ENCODE assay signal across 8 mouse cellular contexts in genomic region chr11:115491356-115492083, GRCm38 (mm10). TPM values are rescaled to one million over a fixed set of nuclear protein-coding genes. Genes with fewer than 3 reads are reported as not detected.
DNase-seq lines count a peak whose midpoint lies in the region; ATAC-seq and TF ChIP-seq lines count a peak whose summit lies in the region.

Gene Nt5c (minus strand): TSS chr11:115491862.

- ATAC-seq in common myeloid progenitor, adult 5-6 weeks (replicated peaks; ENCODE audit: low read depth, poor library complexity, severe bottlenecking): peak; percentile 94
- peak; percentile 93 for ATAC-seq in hindbrain, embryonic 16.5 days

- peak within 1 kb of the TSS; percentile 79 for H3K27ac ChIP-seq in gastrocnemius, adult 2 months
- H3K27ac ChIP-seq in hindbrain, embryonic 16.5 days (ENCODE audit: low read depth, low read length): peak within 1 kb of the TSS; percentile 86

- peak within 1 kb of the TSS; percentile 94 for H3K4me3 ChIP-seq in gastrocnemius, adult 2 months
- H3K4me3 ChIP-seq in hindbrain, embryonic 16.5 days (ENCODE audit: low read length): peak within 1 kb of the TSS; percentile 77

- H3K4me1 ChIP-seq in hindbrain, embryonic 16.5 days (ENCODE audit: control insufficient read depth, insufficient read depth, low read depth, low read length): peaks cover 15% of the 10 kb centered on the region

- peak; percentile 77 for DNase-seq in ZHBTc4 (ENCODE audit: low read depth, low spot score)
- peak; percentile 85 for DNase-seq in gastrocnemius, adult 2 months
- peak; percentile 72 to 84 for DNase-seq in left cerebral cortex, adult 18-20 months (ENCODE audit: low spot score in 2 of 2)
- peak; percentile 87 to 89 for DNase-seq in lung, postnatal 4 days
- peak; percentile 87 for DNase-seq in retina, postnatal 1 day
- DNase-seq in thymus, postnatal 4 days: peak; percentile 86

- no peaks in the 10 kb centered on the region for H3K27me3 ChIP-seq in hindbrain, embryonic 16.5 days (replicated peaks; ENCODE audit: control insufficient read depth, insufficient read depth, low read length)

- 0 out of 2 replicates have a peak, but pooled peaks cover 5% of the 10 kb centered on the region for H3K36me3 ChIP-seq in hindbrain, embryonic 16.5 days (ENCODE audit: control insufficient read depth, insufficient read depth, low read length)

- WGBS in hindbrain, embryonic 16.5 days: 0% methylated on average over 43 of the region's 43 CpGs

- no peaks in the 10 kb centered on the region for H3K9me3 ChIP-seq in hindbrain, embryonic 16.5 days (ENCODE audit: control insufficient read depth, low read length)

- intact Hi-C loops in gastrocnemius, adult 2 months (cut with DNase I): loop anchor here (2.0 to 5.0 kb wide), 3 partner anchors 21 to 71 kb away; partner anchors contain the start of genes Nup85 and Sumo2

- H3K9ac ChIP-seq in hindbrain, embryonic 16.5 days (ENCODE audit: low read depth, low read length): peak within 1 kb of the TSS; percentile 88

- peak; percentile 83 for TF ChIP-seq CTCF in gastrocnemius, adult 2 months (IDR thresholded peaks at IDR 0.05)

- H3K4me2 ChIP-seq in hindbrain, embryonic 16.5 days (ENCODE audit: low read length): peak within 1 kb of the TSS; percentile 84

RNA-seq across cellular contexts. Expression of gene Nt5c, which starts in this region (rescaled TPM):
- total RNA-seq in common myeloid progenitor, adult 5-6 weeks (2017): 92.2 and 98.6 TPM in 2 replicates
- 1 to 10 TPM; 5.8 to 7.7 TPM for total RNA-seq in gastrocnemius, adult 2 months (2021)
- polyA plus RNA-seq in hindbrain, embryonic 16.5 days (2015; fragmentation: Nextera tagmentation; extraction: Ambion mirVana): 95.8 and 104 TPM in 2 replicates
- 10 to 100 TPM; 62.2 to 63.3 TPM for total RNA-seq in left cerebral cortex, adult 18-20 months (2021)

Comparison
In these comparisons a context has a peak if more than half of its experiments do, and no peak if none do; other contexts are left out.
1. Peak in every context shown above with its lines: DNase-seq, ATAC-seq, H3K4me3 ChIP-seq and H3K27ac ChIP-seq.
2. RNA of gene Nt5c (total RNA-seq): 92.2 to 98.6 TPM in common myeloid progenitor, adult 5-6 weeks and 62.2 to 63.3 TPM in left cerebral cortex, adult 18-20 months; 5.8 to 7.7 TPM in gastrocnemius, adult 2 months; every median in the first group is over 4 times any median in the second.